Mouse (Mus musculus) stomach, embryonic 16.5 days (tissue): ENCODE data around the gene Gpc1. TPM values are rescaled to one million over a fixed set of nuclear protein-coding genes. Genes with fewer than 3 reads are reported as not detected.

ENCODE experiments used
- ATAC-seq: fragments of 200-750 bp; cut with Nextera tagmentation; 2 replicates; pipeline ENCODE4 v1.8.0; 2017; ENCODE audit warnings: moderate number of reproducible peaks, moderate TSS enrichment; ENCODE audit not compliant: insufficient read depth, low FRiP score
- H3K27ac ChIP-seq: fragments of 300-500 bp; sonication (generic); 2 replicates; pipeline ENCODE4 v1.5.1; 2014; ENCODE audit warnings: low read length
- H3K27me3 ChIP-seq: fragments of 300-500 bp; sonication (generic); 2 replicates; pipeline ENCODE4 v1.6.1; 2014; ENCODE audit warnings: low read length, control low read depth, mixed read lengths; ENCODE audit not compliant: control insufficient read depth, insufficient read depth
- H3K36me3 ChIP-seq: fragments of 300-500 bp; sonication (generic); 2 replicates; pipeline ENCODE4 v1.6.1; 2014; ENCODE audit warnings: low read length; ENCODE audit not compliant: control insufficient read depth, insufficient read depth
- H3K4me1 ChIP-seq: fragments of 300-500 bp; sonication (generic); 2 replicates; pipeline ENCODE4 v1.6.1; 2014; ENCODE audit warnings: low read length, control low read depth, mixed read lengths; ENCODE audit not compliant: control insufficient read depth, insufficient read depth
- H3K4me2 ChIP-seq: fragments of 300-500 bp; sonication (generic); 2 replicates; pipeline ENCODE4 v1.6.1; 2014; ENCODE audit warnings: low read depth, low read length, mixed read lengths
- H3K4me3 ChIP-seq: fragments of 300-500 bp; sonication (generic); replicated peaks from 2 replicates; pipeline ENCODE4 v1.5.1; 2014; ENCODE audit warnings: mild to moderate bottlenecking, low read length
- H3K9ac ChIP-seq: fragments of 300-500 bp; sonication (generic); 2 replicates; pipeline ENCODE4 v1.6.1; 2014; ENCODE audit warnings: low read length
- H3K9me3 ChIP-seq: fragments of 300-500 bp; sonication (generic); replicated peaks from 2 replicates; pipeline ENCODE4 v1.6.1; 2016; ENCODE audit warnings: low read length, control low read depth; ENCODE audit not compliant: control insufficient read depth
- WGBS: fragments of 180-500 bp; shearing (Covaris S2); extraction: QIAGEN DNeasy Blood & Tissue Kit; methylation state at CpG from one replicate; pipeline ENCODE4 v1.1.7; 2014; 5-methylcytosine and 5-hydroxymethylcytosine counted together
- polyA plus RNA-seq: library from polyadenylated mRNA; unstranded; fragments of >200 nt; fragmentation: Nextera tagmentation; extraction: Ambion mirVana; gene quantifications from 2 replicates; pipeline ENCODE4 v1.2.1, GENCODE M21; 2015

The Gpc1 gene
- polyA plus RNA-seq, 1 experiment from 2014 or later = 39.3 TPM

DNA sequence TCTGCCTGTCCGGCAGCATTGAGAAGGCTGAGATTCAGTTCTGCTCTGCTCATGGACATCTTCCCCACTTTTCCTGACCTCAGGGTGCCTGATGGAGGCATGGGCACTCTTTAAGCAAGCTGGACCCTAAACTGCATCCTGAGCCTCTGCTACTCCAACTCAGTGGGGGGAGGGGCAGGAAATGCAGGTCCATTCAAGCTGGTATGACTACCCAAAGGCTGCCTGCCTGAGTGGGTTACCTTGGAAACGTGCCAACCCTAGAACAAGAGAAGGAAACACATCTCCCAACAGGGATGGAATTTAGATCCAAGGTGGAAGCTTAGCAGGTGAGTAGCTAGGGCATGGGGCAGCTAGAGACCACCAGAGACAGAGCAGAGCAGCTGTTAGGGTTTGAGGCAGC lies 34.7 kb downstream of the Gpc1 start:
- no peaks in the 10 kb centered on the region for H3K9me3 ChIP-seq
- 52% methylated on average over 2 of the region's 2 CpGs for WGBS
- no peak overlapping the region for H3K4me2 ChIP-seq
- H3K4me3 ChIP-seq = no peak overlapping the region
- ATAC-seq = no peak
- no peaks in the 10 kb centered on the region for H3K4me1 ChIP-seq
- H3K27me3 ChIP-seq = no peaks in the 10 kb centered on the region
- no peaks in the 10 kb centered on the region for H3K36me3 ChIP-seq
- no peak overlapping the region for H3K27ac ChIP-seq
- H3K9ac ChIP-seq = no peak overlapping the region

DNA sequence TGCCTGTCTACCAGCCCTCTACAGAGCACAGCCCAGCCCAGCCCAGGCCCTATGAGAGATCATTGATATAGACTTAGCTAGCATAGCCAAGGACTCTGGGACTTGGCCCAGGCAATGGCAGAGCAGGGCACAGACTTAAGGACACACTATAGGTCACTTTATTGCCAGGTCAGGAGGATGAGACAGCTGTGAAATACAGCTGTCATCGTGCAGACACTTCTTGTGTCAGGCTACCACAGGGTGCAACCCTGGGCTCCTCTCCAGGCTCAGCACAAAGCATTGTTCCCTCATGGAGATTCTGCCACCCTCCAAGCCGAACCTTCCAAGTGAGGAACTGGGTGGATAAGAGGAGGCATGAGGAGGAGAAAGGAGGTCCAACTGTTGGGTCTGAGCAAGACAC lies 38.5 kb downstream of the Gpc1 start:
- Histone ChIP-seq H3K36me3 (no peaks in the 10 kb centered on the region), H3K4me2 (no peak overlapping the region), H3K4me1 (no peaks in the 10 kb centered on the region), H3K27me3 (no peaks in the 10 kb centered on the region), H3K9me3 (no peaks in the 10 kb centered on the region), H3K4me3 (no peak overlapping the region), H3K27ac (no peak overlapping the region), H3K9ac (no peak overlapping the region)
- WGBS = 69% methylated on average over 2 of the region's 2 CpGs
- ATAC-seq = no peak

DNA sequence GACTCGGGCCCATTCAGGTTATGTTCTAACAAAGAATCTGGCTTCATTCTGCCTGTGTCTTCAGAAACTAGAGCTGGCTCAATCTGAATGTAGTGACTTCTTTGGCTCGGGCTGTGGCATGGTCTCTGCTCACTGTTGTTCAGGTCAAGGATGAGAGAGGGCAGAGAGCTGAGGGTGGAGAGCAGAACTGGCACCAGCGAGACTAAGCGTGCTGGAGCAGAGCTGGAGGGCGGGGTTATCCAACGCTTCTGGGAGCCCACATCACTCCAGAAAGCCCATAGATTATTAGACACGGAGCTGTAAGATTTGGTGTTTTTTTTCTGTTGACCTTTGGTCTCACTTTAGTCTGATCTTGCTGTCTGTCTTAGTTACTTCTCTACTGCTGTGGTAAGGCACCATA lies 41.2 kb downstream of the Gpc1 start:
- WGBS = 75% methylated on average over 7 of the region's 7 CpGs
- no peaks in the 10 kb centered on the region for H3K4me1 ChIP-seq
- ATAC-seq = no peak

DNA sequence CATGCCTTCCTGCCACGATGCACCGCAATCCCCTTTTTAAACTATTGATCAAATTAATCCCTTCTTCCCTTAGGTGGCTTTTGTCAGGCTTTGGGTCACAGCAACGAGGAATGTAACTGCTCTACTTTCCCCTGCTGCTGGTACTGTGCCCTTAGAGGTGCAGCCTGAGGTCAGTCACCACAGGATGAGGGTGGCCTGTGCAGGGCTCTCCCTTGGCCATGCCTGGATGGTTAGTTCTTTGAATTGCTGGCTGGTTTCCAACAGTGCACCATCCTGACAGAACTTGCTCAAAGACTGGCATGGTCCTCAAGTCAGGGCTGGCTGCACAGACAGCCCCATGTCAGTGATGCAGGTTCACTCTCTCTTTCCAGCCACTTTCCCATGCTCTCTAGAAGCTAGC lies 42.6 kb downstream of the Gpc1 start:
- Histone ChIP-seq H3K36me3 (no peaks in the 10 kb centered on the region), H3K9ac (no peak overlapping the region), H3K9me3 (no peaks in the 10 kb centered on the region), H3K4me2 (no peak overlapping the region), H3K27ac (no peak overlapping the region), H3K4me3 (no peak overlapping the region), H3K4me1 (no peaks in the 10 kb centered on the region), H3K27me3 (no peaks in the 10 kb centered on the region)
- 74% methylated on average over 3 of the region's 3 CpGs for WGBS
- no peak for ATAC-seq

More for the DNA sequence above, 41.2 kb downstream of the Gpc1 start:
- H3K27me3 ChIP-seq = no peaks in the 10 kb centered on the region
- no peaks in the 10 kb centered on the region for H3K36me3 ChIP-seq
- no peak overlapping the region for H3K9ac ChIP-seq
- no peak overlapping the region for H3K4me3 ChIP-seq
- no peak overlapping the region for H3K27ac ChIP-seq
- no peak overlapping the region for H3K4me2 ChIP-seq
- no peaks in the 10 kb centered on the region for H3K9me3 ChIP-seq

DNA sequence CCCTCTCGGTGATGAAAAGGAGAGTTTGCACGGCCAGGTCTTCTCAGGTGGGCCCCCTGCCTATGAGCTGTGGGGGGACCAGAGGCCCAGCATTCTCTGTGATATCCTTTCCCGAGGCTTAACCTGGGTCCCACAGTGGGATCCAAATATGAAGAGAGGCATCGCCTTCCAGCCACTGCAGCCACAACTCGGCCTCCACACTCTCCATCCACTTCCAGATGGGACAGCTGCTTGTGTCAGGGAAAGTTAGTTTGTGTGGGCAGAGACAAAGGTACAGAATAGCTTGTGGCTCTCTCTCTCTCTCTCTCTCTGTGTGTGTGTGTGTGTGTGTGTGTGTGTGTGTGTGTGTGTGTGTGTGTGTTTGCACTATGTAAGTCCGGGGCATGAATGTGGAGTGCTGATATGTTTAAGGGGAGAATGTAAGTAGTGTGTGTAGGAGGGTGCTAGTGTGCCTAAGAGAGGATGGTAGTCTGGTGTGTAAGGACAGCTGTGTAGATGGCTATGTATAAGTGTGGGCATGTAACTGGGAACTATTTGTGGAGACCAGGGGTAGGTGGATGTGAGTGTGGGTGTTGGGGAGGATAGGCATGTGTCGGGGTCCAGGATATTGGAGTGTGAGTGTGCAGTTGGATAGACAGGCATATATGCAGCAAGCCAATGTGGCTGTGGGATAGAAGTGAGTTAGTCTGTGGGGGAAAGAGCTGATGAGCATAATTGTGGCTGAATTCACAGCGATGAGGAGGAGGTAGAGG lies 44.1 kb downstream of the Gpc1 start:
- Histone ChIP-seq H3K4me3 (no peak overlapping the region), H3K4me1 (no peaks in the 10 kb centered on the region), H3K36me3 (no peaks in the 10 kb centered on the region), H3K27ac (no peak overlapping the region), H3K27me3 (no peaks in the 10 kb centered on the region), H3K9ac (no peak overlapping the region), H3K9me3 (no peaks in the 10 kb centered on the region), H3K4me2 (no peak overlapping the region)
- ATAC-seq = no peak
- 73% methylated on average over 8 of the region's 8 CpGs for WGBS

DNA sequence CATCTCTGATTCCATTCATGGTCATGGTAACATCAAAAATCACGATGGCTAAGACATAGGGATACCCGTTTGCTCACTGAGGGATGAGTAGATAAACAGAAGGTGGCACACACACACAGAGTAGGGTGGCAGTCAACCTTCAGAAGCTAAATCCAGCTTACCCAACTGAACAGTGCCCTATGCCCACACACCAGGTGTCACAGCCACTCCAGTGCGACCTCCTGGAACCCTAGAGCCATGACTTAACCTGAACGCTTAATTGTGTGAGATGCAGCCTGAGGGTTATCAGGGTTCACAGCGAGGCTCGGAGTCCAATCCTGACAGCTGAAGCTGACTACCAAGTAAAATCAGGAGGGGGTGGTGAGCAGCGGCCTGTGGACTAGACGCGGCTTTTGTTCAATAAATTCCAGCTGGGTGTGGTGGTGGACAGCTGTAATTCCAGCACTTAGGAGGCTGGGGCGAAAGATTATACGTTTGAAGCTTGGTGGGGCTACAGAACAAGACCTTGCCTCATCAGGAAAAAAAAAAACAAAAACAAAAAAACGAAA lies 46.1 kb downstream of the Gpc1 start:
- H3K27ac ChIP-seq = no peak overlapping the region
- ATAC-seq = no peak
- H3K27me3 ChIP-seq = no peaks in the 10 kb centered on the region
- H3K36me3 ChIP-seq = no peaks in the 10 kb centered on the region
- WGBS = 52% methylated on average over 12 of the region's 12 CpGs
- H3K9me3 ChIP-seq = no peaks in the 10 kb centered on the region
- H3K4me1 ChIP-seq = no peaks in the 10 kb centered on the region
- no peak overlapping the region for H3K4me3 ChIP-seq
- no peak overlapping the region for H3K4me2 ChIP-seq
- H3K9ac ChIP-seq = no peak overlapping the region

DNA sequence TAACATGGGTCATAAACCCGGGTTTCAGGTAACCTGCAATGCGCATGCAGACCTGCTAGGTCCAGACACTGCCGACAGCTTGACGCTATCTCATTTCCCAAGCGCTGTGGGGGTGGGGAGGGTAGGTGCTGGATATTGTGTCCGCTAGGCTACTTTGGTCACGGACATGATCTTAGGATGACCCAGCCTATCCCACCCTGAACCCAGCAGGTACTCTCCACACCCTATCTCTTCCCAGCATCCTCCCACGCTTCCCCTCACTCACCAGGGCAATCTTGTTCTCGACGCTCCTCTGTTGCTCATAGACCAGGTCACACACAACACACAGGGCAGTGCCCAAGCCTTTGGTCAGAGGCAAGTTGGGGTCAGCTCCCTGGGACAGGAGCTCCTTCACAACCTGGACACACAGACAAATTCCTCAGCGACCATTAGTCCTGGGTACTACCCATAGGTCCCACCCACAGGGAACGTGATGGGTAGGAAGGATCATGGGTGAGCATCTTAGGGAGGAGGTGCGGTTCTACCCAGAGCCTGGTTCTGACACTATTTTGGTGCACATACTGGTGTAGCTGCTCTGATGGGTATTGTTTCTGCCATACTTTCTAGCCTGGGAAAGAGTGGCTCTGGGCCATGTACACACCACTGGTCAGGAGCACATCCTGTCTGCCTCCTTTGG lies 46.8 kb downstream of the Gpc1 start:
- Histone ChIP-seq H3K4me1 (no peaks in the 10 kb centered on the region), H3K4me2 (no peak overlapping the region), H3K27me3 (no peaks in the 10 kb centered on the region), H3K36me3 (no peaks in the 10 kb centered on the region), H3K9ac (no peak overlapping the region), H3K27ac (no peak overlapping the region), H3K4me3 (no peak overlapping the region), H3K9me3 (no peaks in the 10 kb centered on the region)
- ATAC-seq = no peak
- 79% methylated on average over 13 of the region's 13 CpGs for WGBS

DNA sequence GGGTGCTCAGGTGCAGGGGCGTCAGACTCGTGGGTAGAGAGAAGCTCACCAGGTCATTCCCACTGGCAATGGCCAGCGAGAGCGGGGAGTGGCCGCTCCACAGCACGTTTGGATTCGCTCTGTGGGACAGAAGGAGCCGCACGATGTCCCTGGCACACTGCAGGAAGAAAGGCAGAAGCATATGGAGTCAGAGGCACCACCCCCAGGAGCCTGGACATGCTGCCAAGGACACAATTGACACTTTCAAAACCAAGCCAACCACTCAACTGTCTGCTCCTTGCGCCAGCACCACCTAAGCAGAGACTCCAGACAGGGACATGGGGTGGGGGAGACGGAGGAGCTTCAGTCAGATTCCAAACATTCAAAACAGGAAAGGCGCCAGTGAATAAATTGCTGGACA lies 47.8 kb downstream of the Gpc1 start:
- WGBS = 84% methylated on average over 12 of the region's 12 CpGs
- H3K36me3 ChIP-seq = no peaks in the 10 kb centered on the region
- H3K27ac ChIP-seq = no peak overlapping the region
- H3K9me3 ChIP-seq = no peaks in the 10 kb centered on the region
- no peak overlapping the region for H3K9ac ChIP-seq
- no peak for ATAC-seq
- no peak overlapping the region for H3K4me3 ChIP-seq
- no peaks in the 10 kb centered on the region for H3K27me3 ChIP-seq
- H3K4me1 ChIP-seq = no peaks in the 10 kb centered on the region
- H3K4me2 ChIP-seq = no peak overlapping the region

DNA sequence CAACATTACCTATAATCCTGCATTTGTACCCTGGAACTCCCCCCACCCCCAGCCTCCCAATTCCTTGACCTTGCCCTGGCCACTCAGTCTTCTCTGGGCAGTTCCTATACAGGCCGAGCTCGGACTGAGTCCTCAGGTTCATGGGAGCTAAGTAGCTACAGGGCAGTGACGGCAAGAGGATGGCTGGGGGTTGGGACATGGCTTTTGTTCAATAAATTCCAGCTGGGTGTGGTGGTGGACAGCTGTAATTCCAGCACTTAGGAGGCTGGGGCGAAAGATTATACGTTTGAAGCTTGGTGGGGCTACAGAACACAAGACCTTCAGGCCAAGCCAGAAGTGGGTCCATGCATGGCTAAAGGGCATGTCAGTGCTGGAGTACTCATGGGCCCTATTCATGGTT lies 48.7 kb downstream of the Gpc1 start:
- 75% methylated on average over 5 of the region's 5 CpGs for WGBS
- Histone ChIP-seq H3K36me3 (no peaks in the 10 kb centered on the region), H3K9ac (no peak overlapping the region), H3K4me2 (no peak overlapping the region), H3K9me3 (no peaks in the 10 kb centered on the region), H3K4me1 (no peaks in the 10 kb centered on the region), H3K4me3 (no peak overlapping the region), H3K27me3 (no peaks in the 10 kb centered on the region), H3K27ac (no peak overlapping the region)
- no peak for ATAC-seq
